Mouse (Mus musculus) E14TG2a.4 (cell line): Measurements from ENCODE around the gene Tctn1.

Experiments used
- H3K27me3 ChIP-seq: 2 replicates; pipeline ENCODE4 v1.6.1; 2014; ENCODE audit warnings: low read length, control low read depth; ENCODE audit not compliant: insufficient read depth
- H3K36me3 ChIP-seq: 2 replicates; pipeline ENCODE4 v1.6.1; 2014; ENCODE audit warnings: low read length, control low read depth; ENCODE audit not compliant: insufficient read depth
- H3K4me1 ChIP-seq: replicated peaks from 2 replicates; pipeline ENCODE4 v1.6.1; 2014; ENCODE audit warnings: low read depth, low read length, control low read depth
- H3K4me3 ChIP-seq: replicated peaks from 2 replicates; pipeline ENCODE4 v1.5.1; 2014; ENCODE audit warnings: mild to moderate bottlenecking, low read length
- H3K9me3 ChIP-seq: 2 replicates; pipeline ENCODE4 v1.6.1; 2014; ENCODE audit warnings: low read length, control low read depth
- CTCF ChIP-seq: conservative IDR thresholded peaks from 2 replicates; pipeline ENCODE4 v1.5.1; 2014; ENCODE audit warnings: low read length
- NANOG ChIP-seq: IDR thresholded peaks from 2 replicates; pipeline ENCODE4 v1.6.1; 2014; ENCODE audit warnings: borderline replicate concordance, low read length, mixed read lengths
- POU5F1 ChIP-seq: IDR thresholded peaks from 2 replicates; pipeline ENCODE4 v1.6.1; 2014; ENCODE audit warnings: low read length, borderline replicate concordance

Gene Tctn1

GRCm38 (mm10) chr5:122303937-122304336, 39.7 kb upstream of the Tctn1 start:
- no peak for TF ChIP-seq CTCF
- no peak for TF ChIP-seq POU5F1
- no peak for TF ChIP-seq NANOG
- H3K4me1 ChIP-seq: peaks cover 83% of the 10 kb centered on the region
- H3K9me3 ChIP-seq: no peaks in the 10 kb centered on the region
- no peak overlapping the region for H3K4me3 ChIP-seq
- peaks cover 41% of the 10 kb centered on the region for H3K36me3 ChIP-seq
- H3K27me3 ChIP-seq: no peaks in the 10 kb centered on the region

- no peak for TF ChIP-seq POU5F1
- H3K4me3 ChIP-seq: no peak overlapping the region
- no peaks in the 10 kb centered on the region for H3K9me3 ChIP-seq
- peaks cover 90% of the 10 kb centered on the region for H3K4me1 ChIP-seq
- H3K27me3 ChIP-seq: no peaks in the 10 kb centered on the region
- H3K36me3 ChIP-seq: peaks cover 33% of the 10 kb centered on the region
Measured at GRCm38 (mm10) chr5:122302810-122303745, 38.8 kb upstream of the Tctn1 start.

DNA sequence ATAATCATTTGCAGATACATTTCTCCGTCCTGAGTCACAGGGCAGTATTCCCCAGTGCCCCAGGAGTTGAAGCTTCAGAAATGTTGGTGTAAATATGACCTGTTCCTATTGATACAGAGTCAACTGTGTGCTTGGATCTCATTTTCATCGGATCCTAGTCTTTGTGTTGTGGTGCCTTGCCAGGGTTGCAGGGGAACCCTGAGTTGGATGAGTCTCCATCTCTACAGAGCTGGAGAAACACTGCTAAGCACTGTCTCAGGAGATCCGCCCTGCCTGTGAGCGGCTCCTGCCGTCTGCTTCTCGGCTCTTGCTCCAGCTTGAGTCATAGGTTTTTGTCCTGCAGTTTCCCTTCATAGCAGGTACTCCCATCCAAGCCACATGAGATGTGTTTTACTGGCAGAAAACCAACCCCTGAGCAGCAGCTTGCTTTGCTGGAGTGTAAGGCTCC, 35.8 kb upstream of the Tctn1 start:
- Histone ChIP-seq H3K4me3 (no peak overlapping the region), H3K36me3 (peaks cover 38% of the 10 kb centered on the region), H3K27me3 (no peaks in the 10 kb centered on the region), H3K4me1 (peaks cover 90% of the 10 kb centered on the region), H3K9me3 (no peaks in the 10 kb centered on the region)
- TF ChIP-seq NANOG (no peak), CTCF (no peak), POU5F1 (no peak)

- no peaks in the 10 kb centered on the region for H3K27me3 ChIP-seq
- no peaks in the 10 kb centered on the region for H3K9me3 ChIP-seq
- H3K36me3 ChIP-seq: peaks cover 30% of the 10 kb centered on the region
- peak overlapping the region; percentile 35; the same call in 1 of the 2 replicates for H3K4me3 ChIP-seq
- H3K4me1 ChIP-seq: peaks cover 90% of the 10 kb centered on the region
- TF ChIP-seq CTCF (no peak), POU5F1 (no peak), NANOG (no peak)
Measured at GRCm38 (mm10) chr5:122295113-122295935, 31.1 kb upstream of the Tctn1 start.

GRCm38 (mm10) chr5:122294219-122294735, 30.0 kb upstream of the Tctn1 start:
- Histone ChIP-seq H3K4me1 (peaks cover 83% of the 10 kb centered on the region), H3K27me3 (no peaks in the 10 kb centered on the region), H3K36me3 (peaks cover 32% of the 10 kb centered on the region), H3K4me3 (peak overlapping the region; percentile 21; the same call in 1 of the 2 replicates), H3K9me3 (no peaks in the 10 kb centered on the region)
- peak; percentile 79 for TF ChIP-seq NANOG
- no peak for TF ChIP-seq POU5F1
- no peak for TF ChIP-seq CTCF

- H3K4me1 ChIP-seq: peaks cover 83% of the 10 kb centered on the region
- H3K4me3 ChIP-seq: no peak overlapping the region
- no peak for TF ChIP-seq POU5F1
- TF ChIP-seq CTCF: no peak
- no peak for TF ChIP-seq NANOG
- H3K27me3 ChIP-seq: no peaks in the 10 kb centered on the region
- no peaks in the 10 kb centered on the region for H3K9me3 ChIP-seq
- peaks cover 42% of the 10 kb centered on the region for H3K36me3 ChIP-seq
Measured at GRCm38 (mm10) chr5:122293131-122293530, 28.9 kb upstream of the Tctn1 start.

GRCm38 (mm10) chr5:122291553-122292339, 27.5 kb upstream of the Tctn1 start:
- Histone ChIP-seq H3K9me3 (no peaks in the 10 kb centered on the region), H3K4me1 (peaks cover 86% of the 10 kb centered on the region), H3K27me3 (no peaks in the 10 kb centered on the region), H3K4me3 (peak overlapping the region; percentile 1; the same call in 1 of the 2 replicates), H3K36me3 (peaks cover 47% of the 10 kb centered on the region)
- TF ChIP-seq POU5F1: no peak
- no peak for TF ChIP-seq CTCF
- TF ChIP-seq NANOG: no peak

GRCm38 (mm10) chr5:122291149-122291548, 26.9 kb upstream of the Tctn1 start:
- Histone ChIP-seq H3K4me1 (peaks cover 84% of the 10 kb centered on the region), H3K27me3 (no peaks in the 10 kb centered on the region), H3K9me3 (no peaks in the 10 kb centered on the region), H3K4me3 (no peak overlapping the region), H3K36me3 (peaks cover 50% of the 10 kb centered on the region)
- TF ChIP-seq NANOG: no peak
- no peak for TF ChIP-seq CTCF
- TF ChIP-seq POU5F1: no peak
